Mouse (Mus musculus) megakaryocyte, adult 5-6 weeks (primary cell): Measurements from ENCODE around the gene Prune2. TPM values are rescaled to one million over a fixed set of nuclear protein-coding genes. Genes with fewer than 3 reads are reported as not detected.
A peak's percentile ranks its signal among the peaks of the same experiment; 100 is the strongest.

Source experiments
- ATAC-seq: 2 replicates; pipeline ENCODE4 v1.8.0; 2016; ENCODE audit warnings: mild to moderate bottlenecking, inconsistent platforms; ENCODE audit not compliant: poor library complexity, severe bottlenecking
- total RNA-seq, 2 experiments: library from RNA; stranded (forward) in 1 of 2; stranded (reverse) in 1 of 2; fragments of 153-499, 151-499 nt in 1 of 2; fragments of 221-1000, 200-1000 nt in 1 of 2; gene quantifications; 2 replicates each; pipeline versions ENCODE4 v1.2.3 to v1.2.4; 2015 to 2017

Prune2 gene
- total RNA-seq, 2 experiments from 2014 or later = 2.0 to 3.2 TPM

DNA sequence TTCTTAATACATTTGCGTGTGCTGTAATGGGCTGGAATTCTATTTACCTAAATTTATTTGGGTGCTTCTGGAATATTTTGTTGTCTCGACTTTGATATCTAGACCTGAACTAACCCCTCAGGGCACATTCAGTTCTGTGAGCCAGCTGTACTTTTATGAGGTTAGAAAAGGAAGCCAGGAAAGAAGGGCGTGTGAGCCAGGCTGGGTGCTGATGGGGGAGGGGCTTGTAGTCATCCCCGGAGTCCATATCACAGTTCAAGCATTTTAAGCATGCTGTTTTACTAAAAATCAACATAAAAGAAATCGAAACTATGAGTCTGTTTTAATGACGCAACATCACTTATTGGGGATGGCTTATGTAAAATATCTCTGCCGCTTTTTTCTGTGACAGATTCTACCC is 42.0 kb downstream of the Prune2 start:
- no peak for ATAC-seq

GRCm38 (mm10) chr19:17006220-17006907 is 50.4 kb downstream of the Prune2 start:
- ATAC-seq = no peak

DNA sequence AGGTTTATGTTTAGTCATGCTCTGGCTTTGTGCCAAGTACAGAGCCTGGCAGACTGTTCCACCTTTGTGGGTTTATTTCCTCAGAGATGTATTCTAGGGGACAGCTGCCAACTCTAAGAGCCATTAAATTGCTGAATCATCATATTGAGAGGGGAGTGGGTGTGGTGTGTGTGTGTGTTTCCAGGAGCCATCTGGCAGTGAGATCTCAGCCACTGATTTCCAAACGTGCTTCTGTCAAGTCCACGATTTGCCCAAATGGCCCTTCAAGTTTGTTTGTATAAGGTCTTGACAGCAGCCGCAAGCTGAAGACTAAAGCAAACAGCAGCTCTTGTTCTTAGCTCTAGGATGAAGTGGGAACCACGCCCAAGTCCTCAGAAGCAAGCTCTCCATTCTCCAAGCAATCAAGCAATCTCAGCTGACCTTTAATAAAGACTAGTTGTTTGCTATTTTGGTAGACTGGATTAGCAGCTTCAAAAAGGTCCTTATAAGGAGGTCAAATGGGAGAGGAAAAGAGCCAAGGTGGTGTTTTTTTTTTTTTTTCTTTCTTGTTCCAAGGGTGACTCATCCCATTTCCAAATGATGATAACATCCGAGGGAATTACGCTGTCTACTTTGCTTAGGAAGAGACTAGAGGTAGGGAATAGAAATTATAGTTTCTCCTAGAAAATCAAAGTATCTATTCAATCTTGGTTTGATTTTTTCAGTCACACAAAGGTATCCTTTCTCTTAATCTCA is 55.5 kb downstream of the Prune2 start:
- ATAC-seq = no peak

GRCm38 (mm10) chr19:17013085-17013484 is 57.2 kb downstream of the Prune2 start:
- ATAC-seq = no peak

DNA sequence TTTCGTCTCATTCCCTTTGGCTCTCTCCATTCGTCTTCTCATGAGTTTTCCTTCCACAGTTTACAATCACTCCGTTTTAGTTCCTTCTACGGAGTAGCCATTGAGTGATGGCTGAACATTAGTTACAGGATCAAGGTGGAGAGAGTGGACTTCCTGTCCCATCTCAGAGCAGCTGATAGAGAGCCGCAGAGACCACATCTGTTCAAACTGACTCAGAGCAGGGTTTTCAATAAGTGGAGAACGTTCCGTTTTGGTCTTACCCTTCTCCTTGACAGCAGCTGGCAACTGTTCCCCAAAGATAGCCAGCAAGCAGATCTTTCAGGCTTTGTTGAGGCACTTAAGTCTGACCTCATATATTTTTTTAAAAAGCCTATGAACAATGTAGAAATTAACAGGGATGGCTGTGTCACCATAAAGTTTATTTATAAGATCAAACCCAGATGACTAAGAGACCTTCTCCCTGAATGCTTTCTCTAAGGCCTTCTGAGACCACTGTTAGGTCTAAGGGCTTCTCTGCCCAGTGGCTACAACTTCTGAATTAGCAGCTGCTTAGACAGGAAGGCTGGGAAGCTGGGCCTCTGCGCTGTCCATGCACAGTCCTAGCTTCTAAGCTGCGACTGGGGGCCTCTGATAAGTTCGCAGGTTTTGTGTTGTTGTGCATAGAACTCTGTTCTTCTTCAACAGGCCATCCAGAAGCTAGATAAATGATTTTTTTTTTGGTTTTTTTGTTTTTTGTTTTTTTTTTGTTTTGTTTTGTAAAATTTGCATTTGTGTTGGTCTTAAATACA is 58.6 kb downstream of the Prune2 start:
- no peak for ATAC-seq

- no peak for ATAC-seq
Measured at GRCm38 (mm10) chr19:17024748-17025147, 68.8 kb downstream of the Prune2 start.

GRCm38 (mm10) chr19:17030276-17030675 is 74.4 kb downstream of the Prune2 start:
- no peak for ATAC-seq

GRCm38 (mm10) chr19:17032314-17032713 is 76.4 kb downstream of the Prune2 start:
- no peak for ATAC-seq

DNA sequence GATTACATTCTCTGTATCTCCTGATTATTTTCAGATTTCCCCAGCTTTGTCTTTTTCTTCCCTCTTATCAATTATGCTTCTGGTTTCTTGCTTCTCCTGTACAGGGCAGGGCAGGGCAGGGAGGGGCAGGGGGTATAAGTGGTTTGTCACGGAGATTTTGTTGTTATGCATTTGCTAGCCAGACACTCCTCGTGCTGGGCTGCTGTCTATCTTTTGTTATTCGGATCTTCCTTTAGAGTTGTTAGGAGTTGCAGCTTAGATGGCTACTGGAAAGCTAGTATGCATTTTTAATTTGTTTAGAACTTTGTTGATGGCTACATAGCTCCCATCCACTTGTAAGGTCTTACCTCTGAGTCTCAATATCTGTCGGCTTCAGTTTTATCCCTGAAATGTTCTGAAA is 91.0 kb downstream of the Prune2 start:
- ATAC-seq = no peak

DNA sequence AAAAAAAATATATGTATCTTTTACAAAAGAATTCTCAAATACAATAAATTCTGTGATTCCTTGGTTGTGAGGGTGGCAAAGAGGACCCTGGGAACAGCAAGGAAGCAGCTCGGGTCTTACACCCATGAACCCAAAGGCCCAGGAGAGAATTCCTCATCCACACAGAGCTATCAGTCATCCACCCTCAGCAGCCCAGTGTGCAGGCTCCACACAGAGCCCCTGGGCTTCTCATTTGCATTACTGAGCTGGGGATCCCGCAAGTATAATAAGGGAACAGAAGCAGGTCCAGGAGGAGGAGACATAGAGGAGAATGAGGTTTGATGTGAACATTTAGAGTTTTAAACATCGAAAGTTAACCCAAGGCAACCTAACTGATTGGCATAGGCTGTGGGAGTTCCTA is 100.0 kb downstream of the Prune2 start:
- no peak for ATAC-seq

GRCm38 (mm10) chr19:17060106-17060505 is 104.2 kb downstream of the Prune2 start:
- no peak for ATAC-seq

DNA sequence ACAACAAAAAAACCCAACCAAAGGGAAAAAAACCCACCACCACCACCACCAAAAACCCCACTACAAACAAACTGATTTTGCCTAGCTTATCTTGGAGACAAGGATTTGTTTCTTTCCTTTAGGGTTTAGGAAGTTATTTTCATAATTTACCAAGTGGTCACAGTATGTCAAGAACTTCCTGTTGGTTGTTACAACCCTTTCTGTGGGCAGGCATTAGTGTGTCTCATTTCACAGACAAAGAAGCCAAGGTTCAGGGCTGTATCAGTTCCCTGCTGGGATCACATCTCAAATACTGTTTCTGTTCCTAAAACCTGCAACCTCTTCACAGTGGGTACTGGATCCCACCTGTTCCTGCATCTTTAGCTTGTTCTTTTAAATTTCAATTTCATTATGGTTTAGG is 108.5 kb downstream of the Prune2 start:
- ATAC-seq = peak; percentile 21; the same call in 1 of the 2 replicates

- ATAC-seq = no peak
Measured at GRCm38 (mm10) chr19:17069067-17069466, 113.1 kb downstream of the Prune2 start.

DNA sequence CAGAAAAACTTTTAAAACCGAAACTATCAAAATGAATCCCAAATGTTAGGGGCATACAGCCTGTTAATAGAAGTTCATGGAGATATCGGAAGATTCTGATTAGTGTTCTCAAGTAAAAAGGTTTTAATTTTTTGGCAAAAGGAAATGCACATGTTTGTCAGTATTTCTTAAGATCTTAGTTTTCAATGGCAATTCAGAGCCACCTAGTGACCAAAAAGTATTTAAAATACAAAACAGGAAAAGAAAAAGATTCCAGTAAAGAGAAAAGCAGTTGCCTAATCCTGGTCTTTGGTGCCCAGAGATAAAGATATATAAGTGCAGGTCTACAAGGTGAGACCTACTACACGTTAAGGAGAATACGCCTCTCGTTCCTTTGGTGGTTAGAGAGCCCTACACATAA is 115.3 kb downstream of the Prune2 start:
- no peak for ATAC-seq

- no peak for ATAC-seq
Measured at GRCm38 (mm10) chr19:17072245-17072644, 116.3 kb downstream of the Prune2 start.

DNA sequence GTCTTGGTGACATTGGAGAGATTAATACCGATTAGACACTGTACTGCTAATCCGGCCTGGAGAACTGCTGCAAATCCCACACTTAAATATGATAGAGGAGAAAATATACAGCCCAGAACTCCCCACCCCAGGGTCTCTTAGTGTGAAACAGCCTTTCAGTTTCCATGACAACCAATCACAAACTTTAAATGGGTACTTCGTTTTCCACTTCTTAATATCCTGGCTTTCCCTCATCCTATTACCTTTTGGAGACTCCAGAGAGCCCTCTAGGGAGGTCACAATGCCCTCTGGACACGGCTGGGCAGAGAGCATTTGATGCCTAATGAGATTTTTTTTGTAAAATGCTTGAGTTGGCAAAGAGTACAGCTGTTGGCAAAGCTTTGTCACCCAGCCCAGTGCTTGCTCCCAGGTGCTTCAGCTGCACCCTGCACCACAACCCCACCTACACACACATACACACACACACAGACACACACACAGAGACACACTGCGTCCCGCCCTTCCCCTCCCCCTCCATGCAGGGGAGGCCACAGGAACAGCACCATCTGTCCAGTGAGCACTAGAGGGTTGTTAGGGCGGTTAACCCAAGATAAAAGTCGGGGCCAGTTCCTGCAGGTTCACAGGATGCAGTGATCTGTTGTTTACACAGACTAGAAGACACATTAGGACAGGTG is 122.9 kb downstream of the Prune2 start:
- no peak for ATAC-seq

GRCm38 (mm10) chr19:17081382-17081781 is 125.5 kb downstream of the Prune2 start:
- no peak for ATAC-seq

DNA sequence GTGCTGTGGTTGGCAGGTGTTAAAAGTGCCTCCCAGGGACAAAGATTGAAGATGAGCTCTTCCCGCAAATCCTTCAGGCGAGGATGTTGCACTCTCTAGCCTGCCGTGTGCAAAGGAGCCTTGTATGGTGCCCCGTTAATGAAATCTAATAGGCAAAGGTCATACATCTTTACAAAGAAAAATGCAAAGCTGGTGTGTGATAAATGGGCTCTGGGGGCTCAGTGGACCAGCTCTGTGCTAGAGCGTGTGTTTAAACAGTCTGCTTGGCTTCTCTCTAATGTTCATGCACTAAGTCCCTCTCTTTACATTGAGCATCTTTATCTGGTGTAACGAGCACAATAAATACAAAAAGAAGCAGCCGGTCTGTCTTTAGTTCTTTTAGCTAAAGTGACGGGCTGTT is 138.1 kb downstream of the Prune2 start:
- ATAC-seq = no peak

DNA sequence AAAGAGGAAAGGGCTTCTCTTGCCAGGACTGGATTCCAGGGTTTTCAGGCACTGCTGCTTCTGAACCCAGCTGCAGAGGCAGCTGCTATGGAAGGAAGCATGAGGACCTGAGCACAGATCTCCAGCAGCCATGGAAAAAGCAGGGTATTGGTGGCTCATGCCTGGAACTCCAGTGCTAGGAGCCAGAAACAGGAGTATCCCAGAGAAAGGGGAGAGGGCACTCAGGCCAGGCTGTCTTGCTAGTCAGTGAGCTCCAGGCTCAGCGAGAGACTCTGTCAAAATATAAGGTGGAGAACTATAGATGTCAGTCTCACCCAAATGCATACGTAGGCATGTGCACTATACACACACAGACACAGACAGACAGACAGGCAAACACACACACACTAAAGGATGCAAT is 140.4 kb downstream of the Prune2 start:
- no peak for ATAC-seq

DNA sequence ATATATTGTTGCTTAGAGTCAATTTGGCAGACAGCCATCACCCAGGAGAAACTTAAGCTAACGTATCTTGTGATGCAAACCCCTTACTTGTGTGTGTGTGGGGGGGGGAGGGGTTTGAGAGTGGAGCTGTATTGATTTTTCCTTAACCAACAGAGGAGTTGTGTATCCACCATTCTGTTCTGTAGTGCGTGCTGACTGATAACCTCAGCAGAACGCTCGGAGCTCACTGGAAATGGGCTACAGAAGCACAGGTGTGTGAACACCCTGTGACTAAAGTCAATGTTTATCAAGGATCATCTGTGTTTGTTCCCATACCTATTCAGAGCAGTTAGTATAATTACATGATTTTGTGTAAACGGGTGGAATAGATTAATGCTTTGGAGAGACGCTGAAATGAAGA is 141.3 kb downstream of the Prune2 start:
- no peak for ATAC-seq

GRCm38 (mm10) chr19:17108782-17109181 is 152.9 kb downstream of the Prune2 start:
- no peak for ATAC-seq
